Comparison of ENCODE assay signal across 8 mouse cellular contexts in genomic region chr10:23080749-23081547, GRCm38 (mm10).
DNase-seq lines count a peak whose midpoint lies in the region; ATAC-seq and TF ChIP-seq lines count a peak whose summit lies in the region.

No protein-coding gene starts in this region.

- H3K27me3 ChIP-seq in liver, embryonic 12.5 days (replicated peaks), result no peaks in the 10 kb centered on the region
- no peaks in the 10 kb centered on the region for H3K27me3 ChIP-seq in embryonic facial prominence, embryonic 10.5 days (replicated peaks; ENCODE audit: low read depth, poor library complexity, severe bottlenecking)
- H3K27me3 ChIP-seq in intestine, postnatal 0 days (replicated peaks; ENCODE audit: control insufficient read depth, insufficient read depth, low read length), result no peaks in the 10 kb centered on the region
- no peaks in the 10 kb centered on the region for H3K27me3 ChIP-seq in midbrain, embryonic 16.5 days (ENCODE audit: control insufficient read depth, insufficient read depth, low read depth, low read length)

- ATAC-seq in liver, embryonic 12.5 days, result no peak
- ATAC-seq in intestine, postnatal 0 days, result no peak
- ATAC-seq in midbrain, embryonic 16.5 days, result peak; percentile 75; the same call in 1 of the 2 replicates

- H3K4me1 ChIP-seq in liver, embryonic 12.5 days, result no peaks in the 10 kb centered on the region
- no peaks in the 10 kb centered on the region for H3K4me1 ChIP-seq in embryonic facial prominence, embryonic 10.5 days
- no peaks in the 10 kb centered on the region for H3K4me1 ChIP-seq in intestine, postnatal 0 days (replicated peaks; ENCODE audit: control insufficient read depth, insufficient read depth, low read length)
- no peaks in the 10 kb centered on the region for H3K4me1 ChIP-seq in midbrain, embryonic 16.5 days (ENCODE audit: control insufficient read depth, insufficient read depth, low read length)

- TF ChIP-seq CTCF in intestine, postnatal 0 days (IDR thresholded peaks at IDR 0.05; ENCODE audit: low read depth), result peak; percentile 97

- no peak overlapping the region for H3K9ac ChIP-seq in liver, embryonic 12.5 days
- H3K9ac ChIP-seq in intestine, postnatal 0 days (ENCODE audit: low read depth, low read length), result no peak overlapping the region
- H3K9ac ChIP-seq in midbrain, embryonic 16.5 days (ENCODE audit: low read depth, low read length), result no peak overlapping the region

- H3K27ac ChIP-seq in liver, embryonic 12.5 days, result no peak overlapping the region
- peak overlapping the region; percentile 30; the same call in 1 of the 2 replicates for H3K27ac ChIP-seq in embryonic facial prominence, embryonic 10.5 days (replicated peaks)
- H3K27ac ChIP-seq in intestine, postnatal 0 days (ENCODE audit: low read depth, low read length), result no peak overlapping the region
- no peak overlapping the region for H3K27ac ChIP-seq in midbrain, embryonic 16.5 days (ENCODE audit: low read length)

- 34% methylated on average over 24 of the region's 24 CpGs for WGBS in liver, embryonic 12.5 days (ENCODE audit: insufficient replicate concordance)
- WGBS in embryonic facial prominence, embryonic 10.5 days, result 39% methylated on average over 24 of the region's 24 CpGs
- WGBS in intestine, postnatal 0 days, result 34% methylated on average over 24 of the region's 24 CpGs
- 37% methylated on average over 24 of the region's 24 CpGs for WGBS in midbrain, embryonic 16.5 days

- no peak overlapping the region for H3K4me3 ChIP-seq in liver, embryonic 12.5 days
- no peak overlapping the region for H3K4me3 ChIP-seq in embryonic facial prominence, embryonic 10.5 days
- no peak overlapping the region for H3K4me3 ChIP-seq in intestine, postnatal 0 days (ENCODE audit: low read depth, low read length)
- no peak overlapping the region for H3K4me3 ChIP-seq in midbrain, embryonic 16.5 days (ENCODE audit: low read depth, low read length)

- intact Hi-C loops in left cerebral cortex, postnatal 4 days (cut with DNase I), result loop anchor here (5.0 kb wide), 2 partner anchors 304 to 504 kb away; no protein-coding TSS in a partner anchor

- H3K36me3 ChIP-seq in liver, embryonic 12.5 days, result no peaks in the 10 kb centered on the region
- no peaks in the 10 kb centered on the region for H3K36me3 ChIP-seq in embryonic facial prominence, embryonic 10.5 days (replicated peaks)
- H3K36me3 ChIP-seq in intestine, postnatal 0 days (ENCODE audit: control insufficient read depth, insufficient read depth), result no peaks in the 10 kb centered on the region
- H3K36me3 ChIP-seq in midbrain, embryonic 16.5 days (ENCODE audit: control insufficient read depth, insufficient read depth, low read length), result no peaks in the 10 kb centered on the region

- no peak overlapping the region for H3K4me2 ChIP-seq in liver, embryonic 12.5 days
- H3K4me2 ChIP-seq in intestine, postnatal 0 days (replicated peaks; ENCODE audit: low read depth), result peak overlapping the region; percentile 33; the same call in 1 of the 2 replicates
- no peak overlapping the region for H3K4me2 ChIP-seq in midbrain, embryonic 16.5 days (ENCODE audit: low read length)

- no peaks in the 10 kb centered on the region for H3K9me3 ChIP-seq in liver, embryonic 12.5 days (replicated peaks)
- no peaks in the 10 kb centered on the region for H3K9me3 ChIP-seq in embryonic facial prominence, embryonic 10.5 days
- no peaks in the 10 kb centered on the region for H3K9me3 ChIP-seq in intestine, postnatal 0 days (ENCODE audit: control insufficient read depth)
- H3K9me3 ChIP-seq in midbrain, embryonic 16.5 days (replicated peaks; ENCODE audit: control insufficient read depth, low read length, poor library complexity, severe bottlenecking), result no peaks in the 10 kb centered on the region

- peak; percentile 74 for DNase-seq in liver
- peak; percentile 87 for DNase-seq in embryonic facial prominence, embryonic 10.5 days (ENCODE audit: low spot score)
- peak; percentile 94 for DNase-seq in heart, adult 11 months
- peak; percentile 83 for DNase-seq in left cerebral cortex, postnatal 4 days
- peak; percentile 57 to 78 for DNase-seq in spleen, postnatal 10 days (ENCODE audit: low spot score in 2 of 2)
